Mouse (Mus musculus) C2C12 (cell line): Measurements from ENCODE around the gene Tbc1d20.

Experiments used
- CTCF ChIP-seq: IDR thresholded peaks from one replicate; pipeline ENCODE4 v1.5.1; 2011; ENCODE audit not compliant: control insufficient read depth, insufficient read depth, insufficient read length
- MAX ChIP-seq: IDR thresholded peaks from one replicate; pipeline ENCODE4 v1.6.1; 2011; ENCODE audit warnings: mild to moderate bottlenecking, control low read depth
- MYOG ChIP-seq: IDR thresholded peaks from one replicate; pipeline ENCODE4 v1.6.1; 2011; ENCODE audit not compliant: control insufficient read depth, insufficient read length; ENCODE audit errors: extremely low read depth

DNA sequence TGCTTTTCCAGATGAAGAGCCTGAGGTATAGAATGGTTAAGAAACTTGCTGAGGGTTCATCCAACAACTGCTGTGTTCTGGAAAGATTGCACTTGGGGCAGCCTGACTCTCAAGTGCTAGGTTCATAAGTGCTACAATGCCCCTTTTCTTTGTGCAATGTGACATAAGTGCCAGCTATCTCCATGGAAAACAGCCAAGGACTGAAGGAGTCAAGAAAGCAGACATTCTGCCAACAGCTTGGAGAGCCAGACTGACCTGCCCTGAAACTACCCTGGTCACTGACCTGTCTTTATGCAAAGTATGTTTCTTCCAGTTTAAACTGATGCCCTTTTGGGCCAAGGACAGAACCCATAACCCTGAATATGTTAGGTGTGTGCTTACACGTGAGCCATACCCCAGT, 43.2 kb downstream of the Tbc1d20 start:
- TF ChIP-seq CTCF (no peak), MAX (no peak), MYOG (no peak)
